Mouse (Mus musculus): ENCODE data around the gene Gpc3. TPM values are rescaled to one million over a fixed set of nuclear protein-coding genes. Genes with fewer than 3 reads are reported as not detected.

Gene Gpc3
- polyA plus RNA-seq, 1 experiment from 2014 or later, result 524 TPM

DNA sequence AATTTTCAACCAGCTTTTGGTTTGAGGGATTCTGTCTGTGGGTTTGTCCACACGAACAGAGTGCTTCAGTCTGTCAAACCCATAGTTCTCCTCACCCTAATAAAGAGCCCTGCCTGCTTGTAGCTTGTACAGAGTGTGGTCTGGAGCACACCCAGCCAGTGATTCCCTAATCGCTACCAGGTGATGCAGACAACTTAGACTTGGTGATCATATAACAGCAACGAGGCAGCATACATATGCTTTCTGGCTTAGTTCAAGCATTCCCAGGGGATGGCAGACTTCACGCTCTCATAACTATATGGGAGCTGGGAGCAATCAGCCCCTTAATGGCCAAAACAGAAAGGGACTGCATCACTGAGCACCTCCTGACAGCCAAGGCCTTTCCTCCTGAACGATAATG, 188.1 kb downstream of the Gpc3 start:
- no peak for DNase-seq (ENCODE audit: low spot score)

DNA sequence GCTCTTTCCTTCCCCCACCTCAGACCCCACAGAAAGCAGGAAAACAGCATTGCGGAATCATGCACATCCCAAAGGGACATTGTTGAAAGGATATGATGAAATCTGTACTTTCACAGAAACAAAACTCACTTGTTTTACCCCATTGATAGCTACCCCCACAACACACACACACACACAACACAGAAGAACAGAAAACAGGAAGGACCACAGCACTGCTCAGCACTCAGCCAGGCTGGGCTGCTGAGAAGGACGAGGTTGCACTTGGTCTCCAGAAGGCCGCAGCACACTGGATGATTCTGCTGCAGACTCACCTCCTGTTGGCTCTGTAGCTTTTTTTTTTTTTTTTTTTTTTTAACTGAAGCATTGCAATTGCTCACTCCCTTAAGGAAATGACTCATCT, 193.9 kb downstream of the Gpc3 start:
- no peaks in the 10 kb centered on the region for H3K4me1 ChIP-seq (replicated peaks; ENCODE audit: control insufficient read depth, insufficient read depth, low read length)
- H3K4me2 ChIP-seq, result no peak overlapping the region
- H3K27me3 ChIP-seq (replicated peaks; ENCODE audit: control insufficient read depth, insufficient read depth, low read length), result no peaks in the 10 kb centered on the region
- no peak overlapping the region for H3K9ac ChIP-seq (ENCODE audit: low read depth, low read length)
- H3K4me3 ChIP-seq (ENCODE audit: low read depth, low read length), result no peak overlapping the region
- WGBS, result 72% methylated on average over 3 of the region's 3 CpGs
- no peaks in the 10 kb centered on the region for H3K9me3 ChIP-seq (ENCODE audit: control insufficient read depth, low read length)
- H3K36me3 ChIP-seq (ENCODE audit: control insufficient read depth, insufficient read depth, low read length), result no peaks in the 10 kb centered on the region
- DNase-seq (ENCODE audit: low spot score) (no peak), ATAC-seq (replicated peaks; ENCODE audit: low FRiP score) (no peak)
- no peak overlapping the region for H3K27ac ChIP-seq (ENCODE audit: low read depth, low read length)

More for the DNA sequence above, 188.1 kb downstream of the Gpc3 start:
- H3K4me1 ChIP-seq (replicated peaks; ENCODE audit: control insufficient read depth, insufficient read depth, low read length), result no peaks in the 10 kb centered on the region
- H3K9ac ChIP-seq (ENCODE audit: low read depth, low read length), result no peak overlapping the region
- WGBS, result 82% methylated on average over 5 of the region's 5 CpGs
- no peaks in the 10 kb centered on the region for H3K9me3 ChIP-seq (ENCODE audit: control insufficient read depth, low read length)
- no peaks in the 10 kb centered on the region; the same call in 1 of the 2 replicates for H3K27me3 ChIP-seq (replicated peaks; ENCODE audit: control insufficient read depth, insufficient read depth, low read length)
- no peak overlapping the region for H3K4me2 ChIP-seq
- no peak overlapping the region for H3K4me3 ChIP-seq (ENCODE audit: low read depth, low read length)
- no peak overlapping the region for H3K27ac ChIP-seq (ENCODE audit: low read depth, low read length)
- no peak for ATAC-seq (replicated peaks; ENCODE audit: low FRiP score)
- H3K36me3 ChIP-seq (ENCODE audit: control insufficient read depth, insufficient read depth, low read length), result no peaks in the 10 kb centered on the region

DNA sequence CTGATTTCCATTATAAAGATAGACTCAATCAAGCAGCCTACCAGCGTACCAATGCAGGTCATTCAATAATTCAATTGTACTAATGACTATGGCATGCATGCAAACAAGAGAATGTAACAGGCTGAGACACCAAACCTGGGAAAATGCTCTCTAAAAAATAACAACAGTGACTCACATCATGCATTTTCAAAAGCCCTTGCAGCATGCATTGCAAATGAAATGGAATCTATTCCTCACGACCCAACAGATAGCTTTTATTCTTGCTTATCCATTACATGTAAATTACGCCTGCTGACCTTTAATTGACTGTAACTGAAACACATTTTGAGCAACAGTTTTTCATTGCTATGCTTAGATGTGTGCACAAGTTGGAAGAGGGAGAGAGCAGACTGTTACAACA, 200.8 kb downstream of the Gpc3 start:
- Histone ChIP-seq H3K9me3 (ENCODE audit: control insufficient read depth, low read length) (no peaks in the 10 kb centered on the region), H3K27ac (ENCODE audit: low read depth, low read length) (no peak overlapping the region), H3K9ac (ENCODE audit: low read depth, low read length) (no peak overlapping the region), H3K4me2 (no peak overlapping the region), H3K27me3 (replicated peaks; ENCODE audit: control insufficient read depth, insufficient read depth, low read length) (no peaks in the 10 kb centered on the region), H3K4me3 (ENCODE audit: low read depth, low read length) (no peak overlapping the region), H3K4me1 (replicated peaks; ENCODE audit: control insufficient read depth, insufficient read depth, low read length) (no peaks in the 10 kb centered on the region), H3K36me3 (ENCODE audit: control insufficient read depth, insufficient read depth, low read length) (no peaks in the 10 kb centered on the region)
- WGBS, result 86% methylated on average over 3 of the region's 3 CpGs
- no peak for DNase-seq (ENCODE audit: low spot score)
- ATAC-seq (replicated peaks; ENCODE audit: low FRiP score), result no peak

DNA sequence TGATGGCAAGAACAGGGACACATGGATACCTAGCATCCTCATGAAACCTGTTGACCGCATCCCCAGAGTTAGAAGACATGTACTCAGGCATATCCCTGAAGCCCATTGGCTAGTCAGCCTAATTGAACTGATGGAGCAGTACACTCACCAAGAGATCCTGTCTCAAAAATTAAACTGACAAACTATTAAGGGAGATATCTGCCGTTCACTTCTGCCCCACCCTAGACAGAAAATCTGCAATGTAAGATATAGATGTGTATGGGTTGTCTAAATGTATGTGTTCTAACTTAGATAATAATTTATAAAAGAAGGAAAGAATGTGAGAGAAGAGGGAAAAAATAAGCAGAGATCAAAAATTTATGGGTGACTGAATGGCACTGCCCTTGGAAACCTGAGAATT, 212.6 kb downstream of the Gpc3 start:
- WGBS, result 77% methylated on average over 2 of the region's 2 CpGs
- no peaks in the 10 kb centered on the region for H3K4me1 ChIP-seq (replicated peaks; ENCODE audit: control insufficient read depth, insufficient read depth, low read length)
- no peaks in the 10 kb centered on the region for H3K9me3 ChIP-seq (ENCODE audit: control insufficient read depth, low read length)
- no peaks in the 10 kb centered on the region for H3K27me3 ChIP-seq (replicated peaks; ENCODE audit: control insufficient read depth, insufficient read depth, low read length)
- H3K27ac ChIP-seq (ENCODE audit: low read depth, low read length), result no peak overlapping the region
- no peak overlapping the region for H3K4me3 ChIP-seq (ENCODE audit: low read depth, low read length)
- no peak overlapping the region for H3K4me2 ChIP-seq
- ATAC-seq (replicated peaks; ENCODE audit: low FRiP score) (peak; percentile 69), DNase-seq (ENCODE audit: low spot score) (no peak)
- H3K9ac ChIP-seq (ENCODE audit: low read depth, low read length), result no peak overlapping the region
- no peaks in the 10 kb centered on the region for H3K36me3 ChIP-seq (ENCODE audit: control insufficient read depth, insufficient read depth, low read length)

DNA sequence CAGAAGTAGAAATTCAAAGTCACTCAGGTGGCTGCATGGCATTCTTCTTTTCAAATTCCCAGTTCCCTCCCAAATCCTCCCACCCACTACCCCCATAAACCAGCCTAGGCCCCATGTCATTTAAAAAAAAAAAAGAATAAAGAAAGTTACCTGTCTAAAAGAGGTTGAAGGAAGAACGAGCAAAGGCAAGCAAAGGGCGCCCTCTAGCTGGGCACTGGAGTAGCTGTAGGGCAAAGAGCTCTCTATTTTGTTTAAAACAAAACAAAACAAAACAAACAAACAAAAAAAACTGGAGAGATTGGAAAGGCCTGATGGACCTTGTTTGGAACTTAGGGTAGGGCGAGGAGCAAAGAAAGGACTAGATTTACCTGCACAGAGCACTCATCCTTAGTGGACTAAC, 238.6 kb downstream of the Gpc3 start:
- H3K27me3 ChIP-seq (replicated peaks; ENCODE audit: control insufficient read depth, insufficient read depth, low read length), result no peaks in the 10 kb centered on the region
- ATAC-seq (replicated peaks; ENCODE audit: low FRiP score), result no peak
- H3K36me3 ChIP-seq (ENCODE audit: control insufficient read depth, insufficient read depth, low read length), result no peaks in the 10 kb centered on the region
- H3K27ac ChIP-seq (ENCODE audit: low read depth, low read length), result no peak overlapping the region
- 53% methylated on average over 3 of the region's 3 CpGs for WGBS
- no peak overlapping the region for H3K4me2 ChIP-seq
- no peak overlapping the region for H3K9ac ChIP-seq (ENCODE audit: low read depth, low read length)
- H3K4me1 ChIP-seq (replicated peaks; ENCODE audit: control insufficient read depth, insufficient read depth, low read length), result no peaks in the 10 kb centered on the region
- no peak for DNase-seq (ENCODE audit: low spot score)
- H3K4me3 ChIP-seq (ENCODE audit: low read depth, low read length), result no peak overlapping the region
- H3K9me3 ChIP-seq (ENCODE audit: control insufficient read depth, low read length), result no peaks in the 10 kb centered on the region

DNA sequence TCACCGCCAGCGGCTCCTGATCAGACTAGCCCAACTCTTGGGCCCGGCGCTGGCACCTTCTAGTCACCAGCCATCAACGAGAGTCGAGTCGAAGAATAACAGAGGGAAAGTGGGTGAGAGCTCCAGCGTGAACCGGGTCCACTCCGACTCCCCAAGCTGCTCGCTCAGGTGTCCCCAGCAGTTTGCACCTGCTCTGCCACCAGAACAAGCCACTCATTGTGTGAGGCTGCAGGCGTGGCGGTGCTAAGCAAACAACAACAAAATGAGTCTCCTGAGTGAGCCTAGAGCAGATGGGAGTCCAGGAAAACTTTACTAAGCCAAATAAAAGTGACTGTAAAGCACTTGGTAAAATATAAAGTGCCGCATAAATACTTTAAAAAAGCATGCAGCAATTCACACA, 239.5 kb downstream of the Gpc3 start:
- Histone ChIP-seq H3K4me2 (no peak overlapping the region), H3K36me3 (ENCODE audit: control insufficient read depth, insufficient read depth, low read length) (no peaks in the 10 kb centered on the region), H3K4me3 (ENCODE audit: low read depth, low read length) (no peak overlapping the region), H3K27me3 (replicated peaks; ENCODE audit: control insufficient read depth, insufficient read depth, low read length) (no peaks in the 10 kb centered on the region), H3K4me1 (replicated peaks; ENCODE audit: control insufficient read depth, insufficient read depth, low read length) (no peaks in the 10 kb centered on the region), H3K9me3 (ENCODE audit: control insufficient read depth, low read length) (no peaks in the 10 kb centered on the region), H3K9ac (ENCODE audit: low read depth, low read length) (no peak overlapping the region), H3K27ac (ENCODE audit: low read depth, low read length) (no peak overlapping the region)
- no peak for DNase-seq (ENCODE audit: low spot score)
- ATAC-seq (replicated peaks; ENCODE audit: low FRiP score), result no peak
- WGBS, result 92% methylated on average over 14 of the region's 14 CpGs

DNA sequence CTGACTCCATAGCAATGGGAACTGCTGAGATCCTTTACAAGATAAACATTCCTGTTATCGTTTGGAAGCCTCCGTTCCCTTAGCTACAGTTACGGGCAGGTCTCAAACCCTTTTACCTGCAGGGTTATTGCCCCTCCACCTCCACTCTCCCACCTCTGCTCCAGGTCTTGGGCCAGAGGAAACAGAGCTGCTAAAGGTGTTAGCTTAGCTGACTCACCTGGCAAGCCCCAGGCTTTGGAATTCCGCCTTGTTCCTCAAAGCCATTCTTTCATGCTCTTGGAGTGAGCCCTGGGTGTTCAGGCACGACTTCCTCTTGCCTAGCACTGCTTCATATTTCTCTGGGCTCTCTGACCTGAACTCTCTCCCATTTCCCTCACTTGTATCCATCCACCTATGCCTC, 241.3 kb downstream of the Gpc3 start:
- WGBS, result 73% methylated on average over 5 of the region's 5 CpGs
- no peak overlapping the region for H3K9ac ChIP-seq (ENCODE audit: low read depth, low read length)
- no peaks in the 10 kb centered on the region for H3K27me3 ChIP-seq (replicated peaks; ENCODE audit: control insufficient read depth, insufficient read depth, low read length)
- H3K36me3 ChIP-seq (ENCODE audit: control insufficient read depth, insufficient read depth, low read length), result no peaks in the 10 kb centered on the region
- DNase-seq (ENCODE audit: low spot score) (no peak), ATAC-seq (replicated peaks; ENCODE audit: low FRiP score) (no peak)
- no peaks in the 10 kb centered on the region for H3K4me1 ChIP-seq (replicated peaks; ENCODE audit: control insufficient read depth, insufficient read depth, low read length)
- H3K9me3 ChIP-seq (ENCODE audit: control insufficient read depth, low read length), result no peaks in the 10 kb centered on the region
- no peak overlapping the region for H3K27ac ChIP-seq (ENCODE audit: low read depth, low read length)
- H3K4me3 ChIP-seq (ENCODE audit: low read depth, low read length), result no peak overlapping the region
- H3K4me2 ChIP-seq, result no peak overlapping the region

DNA sequence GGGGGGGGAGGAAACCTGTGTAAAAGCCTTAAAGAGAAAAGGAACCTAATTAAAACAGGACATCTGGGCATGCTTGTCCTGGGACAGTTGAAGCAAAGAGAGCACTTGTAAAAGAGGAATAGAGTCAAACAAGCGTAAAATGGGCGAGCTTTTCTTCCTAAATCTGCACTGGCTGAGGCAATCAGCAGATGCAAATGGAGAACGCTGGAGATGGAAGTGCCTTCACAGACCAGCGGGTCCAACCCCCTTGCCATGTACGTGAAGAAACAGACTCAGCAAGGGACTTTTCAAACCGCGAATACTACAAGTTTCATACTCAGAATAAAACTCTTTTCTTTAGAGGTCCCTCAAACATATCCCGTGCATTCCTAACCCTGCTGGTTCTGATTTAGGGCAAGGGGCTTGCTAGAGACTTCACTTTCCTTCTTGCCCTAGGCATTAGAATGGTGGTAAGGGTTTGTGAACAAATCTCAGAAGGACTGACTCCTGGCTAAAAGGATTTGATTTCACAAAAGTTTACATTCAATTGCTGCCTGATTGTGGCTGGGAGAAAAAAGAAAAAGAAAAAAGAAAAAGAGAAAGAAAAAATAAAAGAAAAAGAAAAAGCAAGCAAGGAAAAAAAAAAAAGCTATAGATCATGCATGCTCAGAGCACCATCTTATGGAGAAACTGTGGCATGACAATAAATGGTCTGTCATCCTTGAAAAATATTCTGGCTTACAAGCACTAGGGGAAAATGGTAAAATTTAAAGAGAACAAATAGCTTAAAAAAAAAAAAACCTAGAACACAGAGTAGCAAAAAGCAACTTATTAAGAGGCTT, 243.6 kb downstream of the Gpc3 start:
- Histone ChIP-seq H3K4me3 (ENCODE audit: low read depth, low read length) (no peak overlapping the region), H3K36me3 (ENCODE audit: control insufficient read depth, insufficient read depth, low read length) (no peaks in the 10 kb centered on the region), H3K4me2 (no peak overlapping the region), H3K9me3 (ENCODE audit: control insufficient read depth, low read length) (no peaks in the 10 kb centered on the region), H3K27me3 (replicated peaks; ENCODE audit: control insufficient read depth, insufficient read depth, low read length) (no peaks in the 10 kb centered on the region), H3K27ac (ENCODE audit: low read depth, low read length) (no peak overlapping the region), H3K4me1 (replicated peaks; ENCODE audit: control insufficient read depth, insufficient read depth, low read length) (no peaks in the 10 kb centered on the region), H3K9ac (ENCODE audit: low read depth, low read length) (no peak overlapping the region)
- ATAC-seq (replicated peaks; ENCODE audit: low FRiP score), result no peak
- 63% methylated on average over 8 of the region's 8 CpGs for WGBS
- no peak for DNase-seq (ENCODE audit: low spot score)

DNA sequence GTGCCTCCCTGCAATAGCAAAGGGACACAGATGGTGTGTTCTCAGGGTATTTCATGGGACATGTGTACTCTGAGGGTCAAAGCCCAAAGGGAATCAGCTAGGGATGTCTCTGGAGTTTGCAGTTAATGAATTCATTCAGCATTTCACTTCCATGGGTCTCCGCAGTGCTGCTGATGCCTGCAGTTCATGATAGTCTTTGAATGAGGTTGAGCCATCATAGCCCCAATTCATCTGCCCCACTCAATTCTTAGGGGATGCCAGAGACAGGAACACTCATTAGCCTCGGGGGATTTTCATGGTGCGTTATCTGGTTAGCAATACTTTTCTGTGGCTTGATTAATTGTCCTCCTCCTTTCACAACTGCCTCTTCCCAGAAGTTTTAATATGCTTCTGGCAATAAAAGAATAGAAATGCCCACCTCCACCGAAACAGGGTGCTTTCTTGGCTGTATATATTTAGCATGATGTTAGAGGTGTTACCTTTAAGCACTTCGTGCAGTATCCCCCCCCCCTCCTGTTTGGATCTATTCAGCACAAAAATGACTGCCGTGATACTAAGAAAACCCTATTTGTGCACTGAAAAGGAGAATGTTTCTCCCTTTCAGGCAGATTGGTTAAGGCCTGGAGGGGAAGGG, 244.3 kb downstream of the Gpc3 start:
- Histone ChIP-seq H3K36me3 (ENCODE audit: control insufficient read depth, insufficient read depth, low read length) (no peaks in the 10 kb centered on the region), H3K4me1 (replicated peaks; ENCODE audit: control insufficient read depth, insufficient read depth, low read length) (no peaks in the 10 kb centered on the region), H3K27ac (ENCODE audit: low read depth, low read length) (no peak overlapping the region), H3K27me3 (replicated peaks; ENCODE audit: control insufficient read depth, insufficient read depth, low read length) (no peaks in the 10 kb centered on the region), H3K9me3 (ENCODE audit: control insufficient read depth, low read length) (no peaks in the 10 kb centered on the region), H3K9ac (ENCODE audit: low read depth, low read length) (no peak overlapping the region), H3K4me2 (no peak overlapping the region), H3K4me3 (ENCODE audit: low read depth, low read length) (no peak overlapping the region)
- WGBS, result 73% methylated on average over 6 of the region's 6 CpGs
- no peak for ATAC-seq (replicated peaks; ENCODE audit: low FRiP score)
- DNase-seq (ENCODE audit: low spot score), result no peak
